Mouse (Mus musculus) liver, postnatal 0 days (tissue): Measurements from ENCODE around the gene Spata31d1b.

Source experiments
- CTCF ChIP-seq: sonication (generic); IDR thresholded peaks from 2 replicates; pipeline ENCODE4 v1.5.1; 2016; ENCODE audit warnings: antibody characterized with exemption, low read depth
- EP300 ChIP-seq: IDR thresholded peaks from 2 replicates; pipeline ENCODE4 v1.6.1; 2016; ENCODE audit warnings: antibody characterized with exemption, low read depth, mild to moderate bottlenecking

GRCm38 (mm10) chr13:59728378-59729093 lies 16.5 kb downstream of the Spata31d1b start:
- TF ChIP-seq CTCF (peak; percentile 99), EP300 (no peak)
